Mouse (Mus musculus): ENCODE data around the gene Snx4.

- TF ChIP-seq CTCF (IDR thresholded peaks at IDR 0.05): no peak
- TF ChIP-seq POLR2A (IDR thresholded peaks at IDR 0.05; ENCODE audit: insufficient read depth, low read depth, low read length): no peak
- no peak for TF ChIP-seq EP300 (IDR thresholded peaks at IDR 0.05; ENCODE audit: insufficient read depth, low read depth, low read length)
Observed at GRCm38 (mm10) chr16:33343601-33344000, 92.4 kb downstream of the Snx4 start.
